Mouse (Mus musculus) yolk sac, embryonic 10.5 days (tissue): Measurements from ENCODE around the gene Adamts12.
A peak's percentile ranks its signal among the peaks of the same experiment; 100 is the strongest.

Experiments used
- DNase-seq: peaks from one replicate; pipeline ENCODE4 v3.0.0-alpha.2; 2017; ENCODE audit warnings: low spot score

Gene Adamts12

GRCm38 (mm10) chr15:11165883-11166282 lies 101.3 kb downstream of the Adamts12 start:
- no peak for DNase-seq

- DNase-seq = no peak
Measured at GRCm38 (mm10) chr15:11173884-11174470, 109.4 kb downstream of the Adamts12 start.

GRCm38 (mm10) chr15:11174842-11175241 lies 110.3 kb downstream of the Adamts12 start:
- DNase-seq = no peak

GRCm38 (mm10) chr15:11177448-11177847 lies 112.9 kb downstream of the Adamts12 start:
- DNase-seq = no peak

- DNase-seq = no peak
Measured at GRCm38 (mm10) chr15:11179751-11180169, 115.2 kb downstream of the Adamts12 start.

- no peak for DNase-seq
Measured at GRCm38 (mm10) chr15:11186711-11187110, 122.1 kb downstream of the Adamts12 start.

GRCm38 (mm10) chr15:11190447-11190846 lies 125.9 kb downstream of the Adamts12 start:
- DNase-seq = no peak

GRCm38 (mm10) chr15:11192762-11193161 lies 128.2 kb downstream of the Adamts12 start:
- no peak for DNase-seq

GRCm38 (mm10) chr15:11197051-11197450 lies 132.5 kb downstream of the Adamts12 start:
- DNase-seq = no peak

- DNase-seq = no peak
Measured at GRCm38 (mm10) chr15:11198246-11198795, 133.7 kb downstream of the Adamts12 start.

- no peak for DNase-seq
Measured at GRCm38 (mm10) chr15:11203084-11203483, 138.5 kb downstream of the Adamts12 start.

- DNase-seq = no peak
Measured at GRCm38 (mm10) chr15:11204934-11205333, 140.3 kb downstream of the Adamts12 start.

- DNase-seq = peak; percentile 6
Measured at GRCm38 (mm10) chr15:11210976-11211375, 146.4 kb downstream of the Adamts12 start.

GRCm38 (mm10) chr15:11233906-11234632 lies 169.5 kb downstream of the Adamts12 start:
- no peak for DNase-seq

- no peak for DNase-seq
Measured at GRCm38 (mm10) chr15:11240406-11240805, 175.8 kb downstream of the Adamts12 start.

- DNase-seq = no peak
Measured at GRCm38 (mm10) chr15:11241288-11241687, 176.7 kb downstream of the Adamts12 start.

GRCm38 (mm10) chr15:11246402-11246801 lies 181.8 kb downstream of the Adamts12 start:
- no peak for DNase-seq

- peak; percentile 14 for DNase-seq
Measured at GRCm38 (mm10) chr15:11279273-11280080, 214.9 kb downstream of the Adamts12 start.

- DNase-seq = peak; percentile 5
Measured at GRCm38 (mm10) chr15:11280689-11281264, 216.2 kb downstream of the Adamts12 start.

GRCm38 (mm10) chr15:11283171-11283570 lies 218.6 kb downstream of the Adamts12 start:
- DNase-seq = no peak

- no peak for DNase-seq
Measured at GRCm38 (mm10) chr15:11287780-11288179, 223.2 kb downstream of the Adamts12 start.

- no peak for DNase-seq
Measured at GRCm38 (mm10) chr15:11292246-11292645, 227.7 kb downstream of the Adamts12 start.
